Mouse (Mus musculus): Measurements from ENCODE around the gene Cldn4.
"Not testable (repeated sequence)": the region's sequence is repeated elsewhere in the genome, so short reads cannot be mapped to it uniquely, and the experiment has no call there.

DNA sequence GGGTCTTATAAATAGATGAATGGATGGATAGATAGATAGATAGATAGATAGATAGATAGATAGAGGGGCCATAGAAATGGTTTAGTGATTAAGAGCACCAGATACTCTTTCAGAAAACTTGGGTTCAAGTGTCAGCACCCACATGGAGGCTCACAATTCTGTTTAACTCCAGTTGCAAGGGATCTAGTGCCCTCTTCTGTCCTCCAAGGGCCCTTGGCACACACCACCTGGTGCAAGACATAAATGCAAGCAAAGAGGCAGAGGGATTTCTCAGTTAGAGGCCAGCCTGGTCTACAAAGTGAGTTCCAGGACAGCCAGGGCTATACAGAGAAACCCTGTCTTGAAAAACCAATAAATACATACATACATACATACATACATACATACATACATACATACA is 17.9 kb upstream of the Cldn4 start:
- not testable (repeated sequence) for TF ChIP-seq GATA1, TAL1 (IDR thresholded peaks at IDR 0.05; ENCODE audit: low read length)

Data from erythroblast, embryonic 14.5 days (primary cell).